Mouse (Mus musculus) erythroblast, adult 5-6 weeks (primary cell): ENCODE measurements around the gene Lingo2. TPM values are rescaled to one million over a fixed set of nuclear protein-coding genes. Genes with fewer than 3 reads are reported as not detected.

Source experiments
- ATAC-seq: replicated peaks from 2 replicates; pipeline ENCODE4 v1.8.0; 2016; ENCODE audit warnings: moderate number of reproducible peaks, mild to moderate bottlenecking, moderate TSS enrichment, inconsistent platforms; ENCODE audit not compliant: poor library complexity, low FRiP score, severe bottlenecking
- total RNA-seq, 2 experiments: library from RNA; stranded (forward) in 1 of 2; stranded (reverse) in 1 of 2; fragments of 150-400 nt in 1 of 2; fragments of 200-764, 138-1000 nt in 1 of 2; gene quantifications; 2 replicates each; pipeline versions ENCODE4 v1.2.3 to v1.2.4; 2015 to 2017; ENCODE audit warnings: low replicate concordance in 2 of 2

Lingo2 gene
- total RNA-seq, 2 experiments from 2014 or later, result not detected

- ATAC-seq, result no peak
These were observed 385.0 kb downstream of the Lingo2 start for GRCm38 (mm10) chr4:36566544-36566943.

DNA sequence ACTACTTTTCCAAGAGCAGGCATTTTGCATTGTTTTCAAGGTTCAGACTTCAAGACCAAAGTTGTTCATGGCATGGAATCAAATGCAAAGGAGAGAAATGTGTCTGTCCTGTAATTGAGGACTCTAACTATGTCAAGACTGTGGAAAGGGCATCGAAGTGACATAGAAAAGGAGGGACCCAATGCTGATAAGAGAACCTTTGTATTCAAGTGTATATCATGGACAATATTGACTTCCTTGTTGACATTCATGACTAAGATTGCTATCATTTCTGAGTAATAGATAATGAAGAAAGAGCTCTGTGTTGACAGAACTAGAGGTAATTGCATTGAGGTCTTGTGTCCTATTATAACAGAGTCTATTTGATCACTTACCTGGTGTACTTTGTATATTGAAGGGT lies 390.6 kb downstream of the Lingo2 start:
- no peak for ATAC-seq

GRCm38 (mm10) chr4:36540664-36541360 lies 410.7 kb downstream of the Lingo2 start:
- no peak for ATAC-seq

GRCm38 (mm10) chr4:36533895-36534294 lies 417.7 kb downstream of the Lingo2 start:
- ATAC-seq, result no peak

GRCm38 (mm10) chr4:36490255-36490654 lies 461.3 kb downstream of the Lingo2 start:
- no peak for ATAC-seq

- ATAC-seq, result no peak
These were observed 516.3 kb downstream of the Lingo2 start for GRCm38 (mm10) chr4:36435211-36435610.

- ATAC-seq, result no peak
These were observed 525.4 kb downstream of the Lingo2 start for GRCm38 (mm10) chr4:36426192-36426591.

DNA sequence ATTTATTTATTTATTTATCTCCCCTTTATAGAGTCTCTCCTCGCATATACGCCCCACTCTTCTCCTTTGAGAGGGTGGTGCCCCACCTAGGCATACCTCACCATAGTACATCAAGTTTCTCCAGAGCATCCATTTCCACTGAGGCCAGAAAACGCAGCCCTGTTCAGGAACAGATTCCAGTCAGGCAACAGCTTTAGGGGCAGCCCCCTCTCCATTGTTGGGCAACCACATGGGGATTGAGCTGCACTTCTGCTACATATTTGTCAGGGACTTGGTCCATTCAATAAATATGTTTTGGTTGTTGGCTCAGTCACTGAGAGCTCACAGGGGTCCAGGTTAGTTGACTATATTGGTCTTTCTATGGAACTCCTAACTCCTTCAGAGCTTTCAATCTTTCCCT lies 544.2 kb downstream of the Lingo2 start:
- no peak for ATAC-seq

- ATAC-seq, result no peak
These were observed 582.6 kb downstream of the Lingo2 start for GRCm38 (mm10) chr4:36368925-36369324.

DNA sequence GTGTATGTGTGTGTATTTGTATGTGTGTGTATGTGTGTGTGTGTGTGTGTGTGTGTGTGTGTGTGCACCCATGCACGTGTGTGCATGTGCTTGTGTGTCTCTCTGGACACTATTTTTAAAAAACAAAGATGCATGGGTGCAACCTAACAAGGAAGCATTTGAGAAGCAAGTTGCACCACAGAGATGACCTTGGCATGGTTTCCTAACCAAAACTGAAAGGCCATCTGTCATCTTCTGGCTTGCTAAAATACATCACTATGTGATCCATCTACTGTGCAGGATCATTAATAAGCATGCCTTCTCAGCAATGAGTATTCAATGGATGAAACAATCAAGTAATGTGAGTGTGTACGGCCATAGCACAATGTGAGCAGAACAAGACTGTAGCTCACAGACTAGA lies 597.1 kb downstream of the Lingo2 start:
- no peak for ATAC-seq

GRCm38 (mm10) chr4:36331741-36332140 lies 619.8 kb downstream of the Lingo2 start:
- no peak for ATAC-seq

- no peak for ATAC-seq
These were observed 625.9 kb downstream of the Lingo2 start for GRCm38 (mm10) chr4:36325603-36326002.

GRCm38 (mm10) chr4:36313067-36313466 lies 638.5 kb downstream of the Lingo2 start:
- no peak for ATAC-seq

GRCm38 (mm10) chr4:36311431-36311830 lies 640.1 kb downstream of the Lingo2 start:
- no peak for ATAC-seq

DNA sequence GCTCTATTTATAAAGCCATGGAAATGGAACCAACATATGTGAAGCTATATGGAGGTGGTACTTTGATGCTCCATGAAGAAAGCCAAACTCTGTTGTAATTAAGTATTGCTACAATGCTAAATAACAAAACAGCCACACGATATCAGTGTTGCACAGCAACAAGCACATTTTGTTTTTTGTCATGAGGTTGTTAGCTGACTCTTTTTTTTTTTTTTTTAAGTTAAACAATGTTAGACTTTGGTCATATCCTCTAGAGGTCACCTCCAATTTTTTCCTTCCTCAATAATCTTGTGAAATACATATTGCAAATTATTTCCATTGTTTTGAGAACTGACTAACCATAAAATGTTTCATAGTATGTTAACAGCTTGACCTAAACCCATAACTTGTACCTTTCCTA lies 646.3 kb downstream of the Lingo2 start:
- no peak for ATAC-seq

- no peak for ATAC-seq
These were observed 661.9 kb downstream of the Lingo2 start for GRCm38 (mm10) chr4:36289701-36290053.

GRCm38 (mm10) chr4:36288813-36289700 lies 662.5 kb downstream of the Lingo2 start:
- ATAC-seq, result no peak

GRCm38 (mm10) chr4:36262436-36263169 lies 688.9 kb downstream of the Lingo2 start:
- no peak for ATAC-seq

DNA sequence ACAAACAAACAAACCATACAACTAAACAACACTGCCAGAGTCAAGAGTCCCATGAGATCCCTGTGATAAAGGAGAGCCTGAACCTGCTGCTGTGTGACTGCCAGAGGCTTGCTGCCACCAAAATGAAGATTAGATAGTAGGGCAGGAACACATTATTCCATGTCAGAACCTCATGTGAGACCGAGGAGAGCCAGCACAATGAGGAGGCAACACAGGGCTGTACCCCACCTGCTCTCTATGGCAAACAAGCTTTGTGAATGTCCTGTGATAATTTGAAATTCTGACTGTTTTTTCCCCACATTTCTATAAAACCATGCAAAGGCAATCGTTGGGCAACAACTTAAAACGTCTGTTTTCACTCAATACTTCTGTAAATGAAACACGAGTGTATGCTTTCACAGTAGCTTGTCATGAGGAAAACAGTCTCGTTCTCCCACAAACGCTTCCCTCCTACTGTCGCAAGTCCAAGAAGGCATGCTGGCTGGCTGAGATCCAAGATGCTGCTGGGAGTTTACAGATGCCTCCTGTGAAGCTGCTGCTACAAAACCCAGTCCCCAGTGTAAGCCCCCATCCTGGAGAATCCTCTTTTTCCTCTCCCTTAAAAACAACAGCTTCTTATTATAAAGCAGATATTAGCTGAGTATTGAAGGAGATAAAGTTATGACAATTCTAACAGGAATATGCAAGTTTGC lies 765.2 kb downstream of the Lingo2 start:
- ATAC-seq, result no peak

- ATAC-seq, result no peak
These were observed 767.9 kb downstream of the Lingo2 start for GRCm38 (mm10) chr4:36183643-36184042.
